Mouse (Mus musculus) adrenal gland (tissue): ENCODE results near the gene St6galnac5.

Source experiments
- intact Hi-C: fragments of 180-260 bp; cut with DNase I; formaldehyde crosslinking; loops from one replicate; pipeline ENCODE4 v1.15.1; 2025

Gene St6galnac5

DNA sequence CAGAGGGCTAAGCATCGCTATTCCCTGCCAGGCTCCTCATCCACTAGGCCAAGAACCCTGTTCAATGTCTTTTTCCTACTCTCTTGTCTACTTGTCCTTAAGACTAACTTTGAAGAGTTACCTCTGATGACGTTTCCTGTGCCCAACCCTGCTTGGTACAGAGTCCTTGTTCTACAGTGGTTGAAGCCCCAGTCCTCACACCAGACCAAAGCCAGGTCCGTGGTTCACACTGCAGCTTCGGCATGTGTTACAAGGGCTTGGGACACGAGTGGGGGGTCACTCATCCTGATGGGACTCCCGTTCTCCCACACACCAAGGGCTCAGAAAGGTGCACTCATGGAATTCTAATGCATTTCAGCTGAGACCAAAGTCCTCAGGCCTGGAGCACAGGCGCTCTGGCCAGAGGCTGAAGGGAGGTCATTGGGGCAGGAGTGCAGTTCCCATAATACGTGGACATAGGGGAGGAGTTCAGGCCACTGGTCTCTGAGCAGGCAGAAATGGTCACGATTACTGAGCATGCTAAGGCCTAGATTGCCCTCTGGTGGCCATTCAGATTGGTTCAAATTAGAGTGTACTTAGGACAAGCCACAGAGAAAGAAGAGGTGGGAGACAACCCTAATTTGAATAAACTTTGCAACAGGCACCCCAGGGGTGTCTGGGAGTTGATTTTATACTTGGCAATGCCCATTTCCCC is 182.2 kb downstream of the St6galnac5 start:
- intact Hi-C loops, result no loop called here

GRCm38 (mm10) chr3:152797354-152797753 is 184.7 kb downstream of the St6galnac5 start:
- intact Hi-C loops, result no loop called here

DNA sequence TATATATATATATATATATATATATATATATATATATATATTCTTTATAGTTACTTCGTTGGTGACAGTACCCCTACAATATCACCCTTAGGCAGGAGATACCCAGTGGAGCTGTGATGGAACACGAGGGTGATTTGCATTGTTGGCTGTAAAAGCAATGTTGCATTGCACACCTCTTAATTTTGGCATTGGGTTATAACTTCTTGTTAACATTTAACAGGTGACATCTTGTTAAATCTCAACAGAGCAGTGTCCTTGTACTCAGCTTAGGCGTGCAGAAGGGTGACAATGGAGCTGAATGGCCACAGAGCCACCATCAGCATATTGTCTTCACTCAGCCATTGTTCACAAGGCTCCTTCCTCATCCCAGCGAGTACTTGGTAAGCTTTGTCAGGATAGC is 185.8 kb downstream of the St6galnac5 start:
- intact Hi-C loops, result no loop called here

DNA sequence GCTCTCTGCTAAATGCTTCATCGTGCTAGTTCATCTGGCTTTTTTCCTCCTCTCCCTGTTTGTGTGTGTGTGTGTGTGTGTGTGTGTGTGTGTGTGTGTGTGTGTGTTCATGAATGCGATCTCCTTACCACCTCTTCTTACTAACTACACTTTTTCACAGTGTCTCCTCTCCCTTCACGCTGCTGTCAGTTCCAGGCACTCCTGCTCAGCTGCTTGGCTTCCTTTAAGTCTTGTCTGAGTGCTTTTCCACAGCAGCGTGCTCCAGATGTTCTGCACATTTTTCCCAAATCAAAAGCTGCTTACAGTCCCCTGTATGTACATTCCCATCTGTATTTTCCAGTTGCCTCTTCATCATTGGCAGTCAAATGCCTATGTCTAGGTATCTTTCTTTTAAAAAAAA is 189.0 kb downstream of the St6galnac5 start:
- intact Hi-C loops, result no loop called here

GRCm38 (mm10) chr3:152792601-152793000 is 189.4 kb downstream of the St6galnac5 start:
- intact Hi-C loops, result no loop called here

DNA sequence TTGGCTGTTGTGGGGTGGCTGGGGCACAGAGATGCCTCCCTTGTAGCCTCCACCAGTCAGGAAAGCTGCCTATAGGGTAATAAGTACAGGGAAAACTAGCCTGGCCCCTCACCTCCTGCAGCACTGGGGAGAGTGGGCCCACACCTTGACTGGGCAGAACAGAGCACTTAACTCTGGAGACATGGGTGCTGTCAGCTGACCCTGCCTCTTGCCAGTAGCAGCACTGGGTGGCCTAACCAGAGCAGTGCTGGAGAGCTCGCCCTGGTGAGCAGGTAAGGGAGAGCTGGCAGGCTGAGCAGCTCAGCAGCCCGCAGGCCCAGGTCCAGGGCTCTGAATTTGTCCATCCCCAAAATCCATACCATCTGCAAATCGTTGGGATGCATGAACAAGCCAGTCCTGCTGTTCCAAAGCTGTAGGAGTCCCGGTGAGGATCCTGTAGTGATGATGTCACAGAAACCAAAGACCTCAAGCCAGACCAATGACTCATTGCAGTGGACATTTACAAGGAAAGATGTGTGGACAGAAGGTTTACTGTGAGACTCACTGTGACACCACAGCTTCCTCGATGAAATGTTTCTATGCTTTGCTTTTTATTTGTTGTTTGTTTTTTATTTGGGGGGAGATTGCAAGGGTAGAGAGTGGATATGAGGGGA is 193.6 kb downstream of the St6galnac5 start:
- intact Hi-C loops, result loop anchor here (5.0 to 10.0 kb wide), 3 partner anchors 169 to 866 kb away; no protein-coding TSS in a partner anchor

GRCm38 (mm10) chr3:152784353-152784752 is 197.7 kb downstream of the St6galnac5 start:
- intact Hi-C loops, result loop anchor here (10.0 kb wide), 2 partner anchors 470 to 870 kb away; no protein-coding TSS in a partner anchor

DNA sequence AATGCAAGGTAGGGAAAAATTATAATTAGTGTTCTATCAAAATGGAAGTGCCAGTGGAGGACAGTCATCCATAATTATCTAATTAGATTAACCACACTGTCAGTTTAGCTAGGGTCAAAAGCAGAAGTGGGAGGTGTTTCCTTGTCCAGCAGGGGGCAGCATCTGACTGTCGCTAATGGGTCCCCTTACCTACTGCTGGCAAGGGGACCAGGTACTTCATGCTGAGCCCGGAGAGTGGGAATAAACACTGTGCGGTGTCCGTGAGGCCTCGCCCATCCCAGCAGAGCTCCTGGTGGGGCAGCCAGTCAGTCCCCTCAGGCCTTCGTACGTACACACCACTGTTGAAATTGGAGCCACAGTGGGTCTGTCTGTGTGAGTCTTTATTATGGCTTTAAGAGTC is 198.3 kb downstream of the St6galnac5 start:
- intact Hi-C loops, result loop anchor here (10.0 kb wide), 2 partner anchors 471 to 871 kb away; no protein-coding TSS in a partner anchor

DNA sequence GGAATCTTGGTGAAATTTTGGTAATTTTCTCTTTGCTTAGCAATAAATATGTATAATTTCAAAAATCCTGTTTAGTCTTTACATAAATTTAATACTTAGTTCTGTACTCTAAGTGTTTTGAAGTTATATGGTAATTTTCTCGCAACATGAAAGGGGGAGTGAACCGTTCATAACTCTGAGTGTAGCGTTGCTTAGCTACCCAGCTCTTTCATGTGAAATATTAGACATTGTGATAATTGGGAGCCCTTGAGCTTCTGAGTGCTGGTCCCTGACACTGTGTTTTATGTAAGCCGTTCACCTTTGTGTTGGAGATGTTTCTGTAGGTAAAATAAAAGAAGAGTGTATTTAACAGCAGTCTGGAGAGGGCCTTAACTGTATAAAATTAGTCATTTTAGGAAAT is 202.2 kb downstream of the St6galnac5 start:
- intact Hi-C loops, result loop anchor here (10.0 kb wide), 2 partner anchors 475 to 875 kb away; no protein-coding TSS in a partner anchor

- intact Hi-C loops, result no loop called here
Measured at GRCm38 (mm10) chr3:152776872-152777540, 205.0 kb downstream of the St6galnac5 start.

DNA sequence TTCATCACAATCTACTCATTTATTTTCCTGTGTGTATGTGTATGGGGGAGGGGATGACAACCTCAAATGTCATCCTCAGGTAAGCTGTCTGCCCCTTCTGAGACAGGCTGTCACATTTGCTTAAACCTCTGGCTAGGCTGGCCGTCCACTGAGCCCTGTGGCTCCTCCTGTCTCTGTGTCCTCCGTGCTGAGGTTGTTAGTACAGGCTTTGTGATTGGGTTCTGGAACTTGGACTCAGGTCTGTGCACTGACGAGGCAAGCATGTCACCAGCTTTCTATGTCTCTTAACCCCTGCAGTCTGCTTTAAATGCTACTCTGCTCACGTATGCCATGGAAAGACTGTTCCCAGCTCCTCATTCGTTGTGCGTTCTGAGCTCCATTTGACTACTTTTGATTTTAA is 205.7 kb downstream of the St6galnac5 start:
- intact Hi-C loops, result no loop called here

DNA sequence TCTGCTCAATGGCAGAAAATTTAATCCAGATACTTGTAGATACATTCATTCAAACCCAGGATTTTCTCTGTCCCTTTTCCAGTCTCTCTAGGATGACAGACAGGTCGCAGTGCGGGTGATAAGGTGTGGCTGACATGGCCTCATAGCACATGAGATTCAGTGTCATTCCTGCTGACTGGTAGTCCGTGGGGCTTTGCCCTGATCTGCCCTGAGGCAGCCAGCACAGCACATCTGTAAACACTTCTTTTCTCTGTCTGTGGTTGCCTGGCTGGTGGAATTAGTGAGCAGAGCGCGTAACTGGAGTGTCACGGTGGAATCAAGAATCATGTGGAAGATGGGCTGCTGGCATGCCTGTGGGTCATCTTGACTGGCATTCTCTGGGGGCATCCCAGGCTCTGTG is 212.0 kb downstream of the St6galnac5 start:
- intact Hi-C loops, result no loop called here

DNA sequence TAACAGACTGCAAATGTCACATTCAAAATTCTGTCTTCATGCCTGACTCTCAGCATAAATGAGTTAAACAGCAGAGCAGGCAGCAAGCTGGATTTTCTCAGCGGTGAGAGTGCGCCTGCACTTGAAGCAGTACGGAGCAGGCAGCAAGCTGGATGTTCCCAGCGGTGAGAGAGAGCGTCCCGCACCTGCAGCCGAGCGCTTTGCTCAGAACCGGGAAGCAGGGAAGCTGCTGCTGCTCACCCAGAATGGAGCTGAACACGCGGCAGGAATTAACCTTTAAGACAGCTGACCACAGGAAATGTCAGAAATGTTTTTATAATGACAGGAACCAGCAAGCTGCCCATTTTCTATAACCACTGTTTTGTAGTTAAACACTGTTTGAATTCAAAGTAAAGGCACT is 214.6 kb downstream of the St6galnac5 start:
- intact Hi-C loops, result loop anchor here (10.0 kb wide), 1 partner anchor 737 kb away; no protein-coding TSS in a partner anchor
